Mouse (Mus musculus): Measurements from ENCODE around the gene Olfr545. TPM values are rescaled to one million over a fixed set of nuclear protein-coding genes. Genes with fewer than 3 reads are reported as not detected.
"Not testable (repeated sequence)": the region's sequence is repeated elsewhere in the genome, so short reads cannot be mapped to it uniquely, and the experiment has no call there.

Gene Olfr545
- not detected for total RNA-seq (2021)
- long read RNA-seq, experiment 1, result 0 reads
- long read RNA-seq, experiment 2, result 0 reads

- no peak for DNase-seq
Observed at GRCm38 (mm10) chr7:102499473-102499872, at the start of gene Olfr545. Gene Olfr545 (minus strand): TSS chr7:102499573.

GRCm38 (mm10) chr7:102541251-102541650 lies 41.9 kb upstream of the Olfr545 start:
- no peak for DNase-seq

GRCm38 (mm10) chr7:102540596-102540995 lies 41.2 kb upstream of the Olfr545 start, which contains the start of gene Olfr548-ps1:
Gene Olfr548-ps1 (plus strand): TSS chr7:102540896.
- no peak for DNase-seq

GRCm38 (mm10) chr7:102534449-102534848 lies 35.1 kb upstream of the Olfr545 start, which contains the start of gene Olfr547:
Gene Olfr547 (plus strand): TSS chr7:102534749.
- no peak for DNase-seq

- no peak for DNase-seq
Observed at GRCm38 (mm10) chr7:102529052-102529451, 29.7 kb upstream of the Olfr545 start.

- DNase-seq, result no peak
Observed at GRCm38 (mm10) chr7:102517051-102517335, 17.6 kb upstream of the Olfr545 start.

GRCm38 (mm10) chr7:102516261-102517050 lies 17.1 kb upstream of the Olfr545 start:
- no peak for DNase-seq

GRCm38 (mm10) chr7:102514144-102514543 lies 14.8 kb upstream of the Olfr545 start:
- DNase-seq, result no peak

GRCm38 (mm10) chr7:102512814-102513435 lies 13.6 kb upstream of the Olfr545 start:
- DNase-seq, result peak; percentile 94

GRCm38 (mm10) chr7:102511927-102512326 lies 12.6 kb upstream of the Olfr545 start:
- DNase-seq, result no peak

GRCm38 (mm10) chr7:102509726-102510125 lies 10.4 kb upstream of the Olfr545 start:
- no peak for DNase-seq

GRCm38 (mm10) chr7:102508666-102509065 lies 9.3 kb upstream of the Olfr545 start:
- no peak for DNase-seq

- no peak for DNase-seq
Observed at GRCm38 (mm10) chr7:102508066-102508465, 8.7 kb upstream of the Olfr545 start.

- peak; percentile 66 for DNase-seq
Observed at GRCm38 (mm10) chr7:102506848-102507247, 7.5 kb upstream of the Olfr545 start.

GRCm38 (mm10) chr7:102501986-102502385 lies 2.6 kb upstream of the Olfr545 start:
- no peak for DNase-seq

- DNase-seq, result not testable (repeated sequence)
Observed at GRCm38 (mm10) chr7:102494416-102494815, 5.0 kb downstream of the Olfr545 start.

- DNase-seq, result no peak
Observed at GRCm38 (mm10) chr7:102488161-102488560, 11.2 kb downstream of the Olfr545 start, which contains the start of gene Olfr544. Gene Olfr544 (minus strand): TSS chr7:102488313.

GRCm38 (mm10) chr7:102486105-102486504 lies 13.3 kb downstream of the Olfr545 start:
- no peak for DNase-seq

- DNase-seq, result not testable (repeated sequence)
Observed at GRCm38 (mm10) chr7:102484766-102485165, 14.6 kb downstream of the Olfr545 start.

- DNase-seq, result no peak
Observed at GRCm38 (mm10) chr7:102483665-102484064, 15.7 kb downstream of the Olfr545 start.

- DNase-seq, result no peak
Observed at GRCm38 (mm10) chr7:102481579-102481978, 17.8 kb downstream of the Olfr545 start, which contains the start of gene Olfr543. Gene Olfr543 (minus strand): TSS chr7:102481679.

- no peak for DNase-seq
Observed at GRCm38 (mm10) chr7:102480821-102481220, 18.6 kb downstream of the Olfr545 start.

GRCm38 (mm10) chr7:102479368-102480078 lies 19.9 kb downstream of the Olfr545 start:
- DNase-seq, result peak; percentile 21
